ENCODE assay signal across 8 mouse cellular contexts in genomic region chr19:5794771-5795576, GRCm38 (mm10). TPM values are rescaled to one million over a fixed set of nuclear protein-coding genes. Genes with fewer than 3 reads are reported as not detected.
A peak's percentile ranks its signal among the peaks of the same experiment; 100 is the strongest.
DNase-seq lines count a peak whose midpoint lies in the region; ATAC-seq and TF ChIP-seq lines count a peak whose summit lies in the region.

No protein-coding gene starts in this region.

- no peak for TF ChIP-seq CTCF in lung, postnatal 0 days (IDR thresholded peaks at IDR 0.05)

- H3K9ac ChIP-seq in intestine, embryonic 15.5 days: no peak overlapping the region
- H3K9ac ChIP-seq in lung, postnatal 0 days (replicated peaks; ENCODE audit: low read depth): no peak overlapping the region
- H3K9ac ChIP-seq in stomach, embryonic 16.5 days (ENCODE audit: low read length): no peak overlapping the region

- whole genome bisulfite sequencing in forebrain, embryonic 10.5 days: 45% methylated on average over 5 of the region's 5 CpGs
- 35% methylated on average over 5 of the region's 5 CpGs for WGBS in intestine, embryonic 15.5 days
- WGBS in lung, postnatal 0 days: 21% methylated on average over 5 of the region's 5 CpGs
- WGBS in stomach, embryonic 16.5 days: 27% methylated on average over 5 of the region's 5 CpGs

- 0 out of 2 replicates have a peak, but pooled peaks have one; percentile 7 for TF ChIP-seq EP300 in lung, postnatal 0 days (IDR thresholded peaks at IDR 0.05)

- ATAC-seq in cerebellum, adult (ENCODE audit: insufficient number of reproducible peaks, low FRiP score, low TSS enrichment): no peak
- peak; percentile 22 for ATAC-seq in intestine, embryonic 15.5 days
- peak; percentile 28 for ATAC-seq in lung, postnatal 0 days
- ATAC-seq in stomach, embryonic 16.5 days (ENCODE audit: insufficient read depth, low FRiP score): no peak
- no peak for ATAC-seq in activated CD4-positive, CD25-positive, alpha-beta regulatory T cell, adult 4 months

- no peaks in the 10 kb centered on the region for H3K27me3 ChIP-seq in forebrain, embryonic 10.5 days (ENCODE audit: poor library complexity, severe bottlenecking)
- no peaks in the 10 kb centered on the region for H3K27me3 ChIP-seq in intestine, embryonic 15.5 days (replicated peaks)
- no peaks in the 10 kb centered on the region for H3K27me3 ChIP-seq in lung, postnatal 0 days (replicated peaks; ENCODE audit: insufficient read depth, low read length)
- H3K27me3 ChIP-seq in stomach, embryonic 16.5 days (ENCODE audit: control insufficient read depth, insufficient read depth, low read length): no peaks in the 10 kb centered on the region

- H3K4me2 ChIP-seq in intestine, embryonic 15.5 days (replicated peaks): peak overlapping the region; percentile 15
- no peak overlapping the region for H3K4me2 ChIP-seq in lung, postnatal 0 days (replicated peaks; ENCODE audit: low read depth, low read length)
- no peak overlapping the region for H3K4me2 ChIP-seq in stomach, embryonic 16.5 days (ENCODE audit: low read depth, low read length)

- no peaks in the 10 kb centered on the region for H3K9me3 ChIP-seq in forebrain, embryonic 10.5 days
- no peaks in the 10 kb centered on the region for H3K9me3 ChIP-seq in intestine, embryonic 15.5 days
- H3K9me3 ChIP-seq in lung, postnatal 0 days (ENCODE audit: low read length): no peaks in the 10 kb centered on the region
- no peaks in the 10 kb centered on the region for H3K9me3 ChIP-seq in stomach, embryonic 16.5 days (replicated peaks; ENCODE audit: control insufficient read depth, low read length)

- peak; percentile 32 for DNase-seq in cerebellum, adult 9-10 months
- peak; percentile 49 for DNase-seq in T-cell, adult 2 months (ENCODE audit: low spot score)
- DNase-seq in forebrain, embryonic 10.5 days (ENCODE audit: extremely low spot score, low spot score): no peak
- DNase-seq in lung, postnatal 0 days (ENCODE audit: low spot score): peak; percentile 67

- peak overlapping the region; percentile 98; the same call in 1 of the 2 replicates for H3K4me3 ChIP-seq in forebrain, embryonic 10.5 days
- H3K4me3 ChIP-seq in intestine, embryonic 15.5 days (replicated peaks): no peak overlapping the region
- H3K4me3 ChIP-seq in lung, postnatal 0 days (ENCODE audit: low read depth, low read length): no peak overlapping the region
- no peak overlapping the region for H3K4me3 ChIP-seq in stomach, embryonic 16.5 days (replicated peaks; ENCODE audit: low read length)

- H3K27ac ChIP-seq in forebrain, embryonic 10.5 days: 0 out of 2 replicates have a peak overlapping the region, but pooled peaks have one; percentile 20
- peak overlapping the region; percentile 64 for H3K27ac ChIP-seq in intestine, embryonic 15.5 days
- peak overlapping the region; percentile 62 for H3K27ac ChIP-seq in lung, postnatal 0 days (ENCODE audit: low read length)
- H3K27ac ChIP-seq in stomach, embryonic 16.5 days (ENCODE audit: low read length): peak overlapping the region; percentile 35; the same call in 1 of the 2 replicates

- H3K36me3 ChIP-seq in forebrain, embryonic 10.5 days (replicated peaks): peaks cover 55% of the 10 kb centered on the region
- peaks cover 20% of the 10 kb centered on the region for H3K36me3 ChIP-seq in intestine, embryonic 15.5 days
- H3K36me3 ChIP-seq in lung, postnatal 0 days (ENCODE audit: insufficient read depth, low read length): peaks cover 31% of the 10 kb centered on the region; the same call in 1 of the 2 replicates
- peaks cover 17% of the 10 kb centered on the region for H3K36me3 ChIP-seq in stomach, embryonic 16.5 days (ENCODE audit: control insufficient read depth, insufficient read depth, low read length)

- H3K4me1 ChIP-seq in forebrain, embryonic 10.5 days: peaks cover 37% of the 10 kb centered on the region
- H3K4me1 ChIP-seq in intestine, embryonic 15.5 days (replicated peaks): peaks cover 21% of the 10 kb centered on the region
- peaks cover 4% of the 10 kb centered on the region; the same call in 1 of the 2 replicates for H3K4me1 ChIP-seq in lung, postnatal 0 days (ENCODE audit: insufficient read depth, low read depth, low read length)
- H3K4me1 ChIP-seq in stomach, embryonic 16.5 days (ENCODE audit: control insufficient read depth, insufficient read depth, low read length): peaks cover 20% of the 10 kb centered on the region

RNA-seq across cellular contexts. Expression of gene Scyl1, which starts 23.8 kb away (rescaled TPM):
- polyA plus RNA-seq in forebrain, embryonic 10.5 days (2016; fragmentation: Nextera tagmentation; extraction: Ambion mirVana): 63.4 and 64.6 TPM in 2 replicates
- polyA plus RNA-seq in intestine, embryonic 15.5 days (2015; fragmentation: Nextera tagmentation; extraction: Ambion mirVana): 60.6 and 60.9 TPM in 2 replicates
- polyA plus RNA-seq in lung, postnatal 0 days (2015; fragmentation: Nextera tagmentation; extraction: Ambion mirVana): 64.6 TPM in 2 replicates
- polyA plus RNA-seq in stomach, embryonic 16.5 days (2015; fragmentation: Nextera tagmentation; extraction: Ambion mirVana): 66.3 and 67.8 TPM in 2 replicates
- polyA plus RNA-seq in activated CD4-positive, CD25-positive, alpha-beta regulatory T cell, adult 4 months (2017; shearing (Covaris generic)): 10 to 100 TPM in 1 of 2 experiments, 1 to 10 TPM in 1; 8.4 to 16.8 TPM

RNA-seq across cellular contexts. Expression of gene Ltbp3, which starts 54.3 kb away (rescaled TPM):
- polyA plus RNA-seq in forebrain, embryonic 10.5 days (2016; fragmentation: Nextera tagmentation; extraction: Ambion mirVana): 2.6 and 4.9 TPM in 2 replicates
- 20.7 and 21.7 TPM in 2 replicates for polyA plus RNA-seq in intestine, embryonic 15.5 days (2015; fragmentation: Nextera tagmentation; extraction: Ambion mirVana)
- polyA plus RNA-seq in lung, postnatal 0 days (2015; fragmentation: Nextera tagmentation; extraction: Ambion mirVana): 51.9 and 59.6 TPM in 2 replicates
- polyA plus RNA-seq in stomach, embryonic 16.5 days (2015; fragmentation: Nextera tagmentation; extraction: Ambion mirVana): 22.8 and 24.6 TPM in 2 replicates
- not detected for polyA plus RNA-seq in activated CD4-positive, CD25-positive, alpha-beta regulatory T cell, adult 4 months (2017; shearing (Covaris generic))

Comparison
In these comparisons a context has a peak if more than half of its experiments do, and no peak if none do; other contexts are left out.
1. ATAC-seq: peak in intestine, embryonic 15.5 days (single experiment) and lung, postnatal 0 days (single experiment); none in cerebellum, adult (single experiment), stomach, embryonic 16.5 days (single experiment) and activated CD4-positive, CD25-positive, alpha-beta regulatory T cell, adult 4 months (single experiment).
2. Peak in every context shown above with its lines, with median percentiles within 50 percentile points of each other: H3K27ac ChIP-seq.